Mouse (Mus musculus) forebrain, embryonic 14.5 days (tissue): ENCODE results near the gene Arhgef3. TPM values are rescaled to one million over a fixed set of nuclear protein-coding genes. Genes with fewer than 3 reads are reported as not detected.

Experiments used
- ATAC-seq: fragments of 200-750 bp; cut with Nextera tagmentation; 2 replicates; pipeline ENCODE4 v1.8.0; 2017; ENCODE audit warnings: mild to moderate bottlenecking, moderate library complexity
- DNase-seq: peaks from one replicate; pipeline ENCODE4 v3.0.0-alpha.2; 2015; ENCODE audit warnings: low spot score
- H3K27ac ChIP-seq: fragments of 300-500 bp; sonication (generic); 2 replicates; pipeline ENCODE4 v1.5.1; 2014; ENCODE audit warnings: low read depth, mild to moderate bottlenecking, control low read depth, low read length, moderate library complexity
- H3K27me3 ChIP-seq: fragments of 300-500 bp; sonication (generic); replicated peaks from 2 replicates; pipeline ENCODE4 v1.6.1; 2014; ENCODE audit warnings: low read length, control low read depth, mixed read lengths; ENCODE audit not compliant: control insufficient read depth, insufficient read depth
- H3K36me3 ChIP-seq: fragments of 300-500 bp; sonication (generic); 2 replicates; pipeline ENCODE4 v1.6.1; 2014; ENCODE audit warnings: low read length, control low read depth; ENCODE audit not compliant: control insufficient read depth, insufficient read depth
- H3K4me1 ChIP-seq: fragments of 300-500 bp; sonication (generic); 2 replicates; pipeline ENCODE4 v1.6.1; 2014; ENCODE audit warnings: antibody characterized with exemption, low read length, control low read depth; ENCODE audit not compliant: control insufficient read depth, insufficient read depth
- H3K4me2 ChIP-seq: fragments of 300-500 bp; sonication (generic); 2 replicates; pipeline ENCODE4 v1.6.1; 2014; ENCODE audit warnings: mild to moderate bottlenecking, control low read depth, low read length
- H3K4me3 ChIP-seq: fragments of 300-500 bp; sonication (generic); 2 replicates; pipeline ENCODE4 v1.5.1; 2014; ENCODE audit warnings: low read depth, low read length, control low read depth
- H3K9ac ChIP-seq: fragments of 300-500 bp; sonication (generic); 2 replicates; pipeline ENCODE4 v1.6.1; 2014; ENCODE audit warnings: mild to moderate bottlenecking, low read length, control low read depth, moderate library complexity
- H3K9me3 ChIP-seq: fragments of 300-500 bp; sonication (generic); replicated peaks from 2 replicates; pipeline ENCODE4 v1.6.1; 2016; ENCODE audit warnings: low read length, control low read depth, mixed read lengths; ENCODE audit not compliant: control insufficient read depth
- WGBS: fragments of 180-500 bp; shearing (Covaris S2); extraction: QIAGEN DNeasy Blood & Tissue Kit; methylation state at CpG from one replicate; pipeline ENCODE4 v1.1.7; 2014; 5-methylcytosine and 5-hydroxymethylcytosine counted together
- polyA plus RNA-seq: library from polyadenylated mRNA; unstranded; fragments of >200 nt; fragmentation: Nextera tagmentation; extraction: Ambion mirVana; gene quantifications from 2 replicates; pipeline ENCODE4 v1.2.1, GENCODE M21; 2014

The Arhgef3 gene
- polyA plus RNA-seq, 1 experiment from 2014 or later = 3.0 TPM

DNA sequence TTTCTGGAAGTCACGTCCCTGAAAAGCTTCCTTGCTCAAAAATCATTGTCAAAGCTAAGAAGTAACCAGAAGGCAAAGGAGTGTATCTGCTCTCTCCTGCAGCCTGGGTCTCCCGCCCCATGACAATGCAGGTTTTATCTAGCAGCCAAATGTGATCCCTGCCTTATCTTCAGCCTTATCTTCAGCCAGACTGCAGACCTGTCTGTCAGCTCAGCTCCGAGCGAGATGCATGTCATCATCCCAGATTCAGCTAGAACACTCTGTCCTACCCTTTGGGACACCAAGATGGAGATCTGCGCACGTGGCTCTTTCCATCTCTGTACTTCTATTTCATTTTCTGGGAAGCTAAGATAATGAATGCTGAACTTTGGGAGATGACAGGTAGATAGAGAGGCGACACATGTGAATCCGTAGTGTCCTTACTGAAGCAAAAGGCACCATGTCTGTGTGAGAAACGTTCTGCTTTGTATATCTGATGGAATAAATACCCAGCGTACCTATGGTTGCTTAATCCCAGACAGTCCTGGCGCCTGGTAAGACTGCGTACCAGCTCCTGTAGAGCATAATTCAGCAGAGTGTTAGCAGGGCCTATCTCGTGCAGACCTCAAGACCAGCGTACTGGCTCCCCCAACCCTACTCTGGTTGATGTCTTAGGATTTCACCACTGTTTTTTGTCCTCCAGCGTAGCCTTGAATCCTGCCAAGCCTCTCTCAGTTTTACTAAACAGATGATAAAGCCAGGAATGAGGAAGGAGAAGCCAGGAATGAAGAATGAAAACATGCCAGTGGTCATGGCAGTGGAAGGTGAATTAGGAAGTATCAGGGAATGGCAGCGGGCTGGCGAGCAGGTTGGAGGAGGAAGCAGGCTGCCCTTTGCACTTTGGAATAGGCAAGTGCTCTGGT lies 235.4 kb downstream of the Arhgef3 start:
- no peak for ATAC-seq
- no peak overlapping the region for H3K27ac ChIP-seq
- H3K9ac ChIP-seq = no peak overlapping the region
- H3K9me3 ChIP-seq = no peaks in the 10 kb centered on the region
- DNase-seq = no peak
- 91% methylated on average over 17 of the region's 17 CpGs for WGBS
- no peak overlapping the region for H3K4me2 ChIP-seq
- H3K4me1 ChIP-seq = no peaks in the 10 kb centered on the region
- no peaks in the 10 kb centered on the region for H3K27me3 ChIP-seq
- H3K4me3 ChIP-seq = no peak overlapping the region
- H3K36me3 ChIP-seq = no peaks in the 10 kb centered on the region

GRCm38 (mm10) chr14:27351051-27351475 lies 236.4 kb downstream of the Arhgef3 start:
- no peak for ATAC-seq
- H3K4me1 ChIP-seq = no peaks in the 10 kb centered on the region
- H3K4me2 ChIP-seq = no peak overlapping the region
- no peak overlapping the region for H3K4me3 ChIP-seq
- H3K9me3 ChIP-seq = no peaks in the 10 kb centered on the region
- no peak for DNase-seq
- no peaks in the 10 kb centered on the region for H3K27me3 ChIP-seq
- H3K9ac ChIP-seq = no peak overlapping the region
- H3K27ac ChIP-seq = no peak overlapping the region
- 86% methylated on average over 5 of the region's 5 CpGs for whole genome bisulfite sequencing
- no peaks in the 10 kb centered on the region for H3K36me3 ChIP-seq

DNA sequence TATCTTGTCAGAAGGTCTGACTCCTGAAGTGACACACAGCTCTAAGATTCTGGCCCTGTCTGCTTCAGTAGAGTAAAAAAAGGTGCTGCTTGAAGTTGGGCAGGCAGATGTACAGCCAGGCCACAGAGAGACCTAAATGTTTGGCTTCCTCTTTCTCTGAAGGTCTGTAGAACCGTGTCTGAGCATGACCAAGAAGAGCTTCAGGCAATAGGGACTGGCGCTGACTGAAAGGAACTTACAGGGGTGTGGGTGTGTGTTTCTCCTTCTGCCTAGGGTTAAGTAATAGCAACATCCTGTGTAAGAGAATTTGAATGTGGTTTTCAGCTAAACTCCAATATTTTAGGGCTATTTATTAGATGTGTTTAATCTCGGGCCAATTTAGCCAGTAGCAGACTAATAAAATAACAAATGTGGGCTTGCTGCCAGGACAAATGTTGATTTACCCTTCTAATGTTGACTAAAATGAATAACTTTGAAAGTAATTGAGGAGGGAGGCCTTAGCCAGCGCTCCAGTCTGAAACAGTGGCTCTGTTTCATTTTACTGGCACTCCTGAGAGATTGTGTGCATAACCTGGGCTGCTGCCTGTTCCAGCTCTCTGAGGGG lies 236.9 kb downstream of the Arhgef3 start:
- H3K9me3 ChIP-seq = no peaks in the 10 kb centered on the region
- ATAC-seq = no peak
- no peak overlapping the region for H3K27ac ChIP-seq
- H3K27me3 ChIP-seq = no peaks in the 10 kb centered on the region
- DNase-seq = no peak
- no peaks in the 10 kb centered on the region for H3K4me1 ChIP-seq
- no peak overlapping the region for H3K9ac ChIP-seq
- H3K36me3 ChIP-seq = no peaks in the 10 kb centered on the region
- no peak overlapping the region for H3K4me3 ChIP-seq
- H3K4me2 ChIP-seq = no peak overlapping the region
- 88% methylated on average over 4 of the region's 4 CpGs for WGBS

DNA sequence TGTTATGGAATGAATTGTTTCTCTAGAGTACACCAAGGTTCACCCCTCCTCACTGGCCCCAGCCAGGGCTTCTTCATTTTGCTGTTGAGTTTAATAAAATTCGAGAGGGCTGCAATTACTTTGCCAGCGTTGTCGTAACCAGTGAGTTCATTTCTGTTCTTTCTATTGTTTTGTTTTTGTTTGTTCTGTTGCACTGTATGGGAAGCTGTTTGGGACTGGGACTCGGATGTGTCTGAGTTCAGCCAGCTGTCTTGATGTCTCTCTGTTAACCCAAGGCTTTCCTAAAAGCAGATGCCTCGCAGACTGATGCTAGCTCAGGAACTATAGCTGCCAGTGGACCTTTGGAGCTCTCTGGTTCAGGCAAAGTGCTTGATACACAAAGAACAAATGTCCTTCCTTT lies 237.8 kb downstream of the Arhgef3 start:
- H3K27ac ChIP-seq = no peak overlapping the region
- no peaks in the 10 kb centered on the region for H3K9me3 ChIP-seq
- no peak overlapping the region for H3K9ac ChIP-seq
- no peaks in the 10 kb centered on the region for H3K36me3 ChIP-seq
- WGBS = 75% methylated on average over 5 of the region's 5 CpGs
- H3K4me2 ChIP-seq = no peak overlapping the region
- ATAC-seq (no peak), DNase-seq (no peak)
- H3K27me3 ChIP-seq = no peaks in the 10 kb centered on the region
- no peaks in the 10 kb centered on the region for H3K4me1 ChIP-seq
- no peak overlapping the region for H3K4me3 ChIP-seq

DNA sequence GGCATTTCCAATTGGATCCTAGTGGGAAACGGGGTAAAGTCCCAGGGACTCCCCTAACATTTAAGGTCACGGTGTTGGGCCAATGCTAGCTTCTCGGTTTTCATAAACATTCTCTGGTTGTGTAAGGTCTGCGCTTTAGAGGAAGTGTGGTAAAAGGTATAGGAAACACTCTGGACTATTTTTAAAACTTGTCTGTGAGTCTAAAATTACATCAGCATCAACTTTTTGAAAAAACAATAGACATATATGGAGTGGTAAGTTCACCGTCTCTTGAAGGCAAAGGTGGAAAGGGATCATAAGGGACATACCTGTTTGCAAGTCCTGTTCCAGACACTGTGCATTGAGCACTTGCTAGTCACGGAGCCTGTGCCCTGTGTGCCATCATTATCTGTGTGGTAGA lies 240.5 kb downstream of the Arhgef3 start:
- Histone ChIP-seq H3K27me3 (no peaks in the 10 kb centered on the region), H3K27ac (no peak overlapping the region), H3K4me1 (no peaks in the 10 kb centered on the region), H3K9ac (no peak overlapping the region), H3K4me2 (no peak overlapping the region), H3K4me3 (no peak overlapping the region), H3K36me3 (no peaks in the 10 kb centered on the region), H3K9me3 (no peaks in the 10 kb centered on the region)
- ATAC-seq (no peak), DNase-seq (no peak)
- 95% methylated on average over 6 of the region's 6 CpGs for WGBS

DNA sequence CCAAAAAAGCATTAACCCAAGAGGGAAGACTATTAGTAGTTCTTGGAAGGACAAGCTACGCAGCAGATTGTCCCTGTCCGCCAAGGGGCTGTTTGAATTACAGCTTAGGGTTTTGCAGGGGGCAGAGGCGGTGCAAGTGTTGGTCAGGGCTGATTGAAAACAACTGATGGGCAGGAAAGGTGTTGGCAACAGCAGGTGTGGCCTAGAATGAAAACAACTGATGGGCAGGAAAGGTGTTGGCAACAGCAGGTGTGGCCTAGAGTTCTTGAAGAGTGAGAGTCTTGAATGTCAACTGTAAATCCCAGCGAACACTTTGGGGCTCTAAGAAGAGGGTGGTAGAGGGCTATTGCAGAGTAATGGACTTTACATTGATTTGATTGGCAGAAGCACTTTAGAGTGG lies 241.2 kb downstream of the Arhgef3 start:
- no peaks in the 10 kb centered on the region for H3K9me3 ChIP-seq
- H3K4me3 ChIP-seq = no peak overlapping the region
- no peak overlapping the region for H3K27ac ChIP-seq
- no peak overlapping the region for H3K4me2 ChIP-seq
- ATAC-seq (no peak), DNase-seq (no peak)
- H3K36me3 ChIP-seq = no peaks in the 10 kb centered on the region
- WGBS = 86% methylated on average over 4 of the region's 4 CpGs
- no peak overlapping the region for H3K9ac ChIP-seq
- no peaks in the 10 kb centered on the region for H3K27me3 ChIP-seq
- H3K4me1 ChIP-seq = no peaks in the 10 kb centered on the region

DNA sequence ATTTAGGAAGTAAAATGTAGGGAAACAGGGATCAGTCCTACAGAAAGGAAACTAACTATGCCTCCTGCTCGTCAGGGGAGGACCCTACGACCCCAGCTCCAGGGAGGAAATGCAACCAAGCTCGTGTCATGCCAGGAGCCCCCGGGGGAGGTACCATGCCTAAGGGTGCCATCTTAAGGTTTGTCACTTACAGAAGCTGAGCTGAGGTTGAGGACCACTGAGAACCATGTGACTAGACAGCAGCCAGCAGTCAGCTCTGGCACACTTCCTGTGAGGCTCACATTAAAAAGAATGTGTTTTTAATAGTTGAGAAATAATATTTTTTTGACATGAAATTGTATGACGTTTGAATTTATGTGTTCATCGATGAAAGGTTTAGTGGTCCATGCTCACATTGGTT lies 242.4 kb downstream of the Arhgef3 start:
- H3K4me3 ChIP-seq = no peak overlapping the region
- 82% methylated on average over 6 of the region's 6 CpGs for WGBS
- H3K9me3 ChIP-seq = no peaks in the 10 kb centered on the region
- H3K27me3 ChIP-seq = no peaks in the 10 kb centered on the region
- no peak overlapping the region for H3K27ac ChIP-seq
- DNase-seq (no peak), ATAC-seq (no peak)
- no peak overlapping the region for H3K4me2 ChIP-seq
- no peaks in the 10 kb centered on the region for H3K36me3 ChIP-seq
- no peak overlapping the region for H3K9ac ChIP-seq
- H3K4me1 ChIP-seq = no peaks in the 10 kb centered on the region

DNA sequence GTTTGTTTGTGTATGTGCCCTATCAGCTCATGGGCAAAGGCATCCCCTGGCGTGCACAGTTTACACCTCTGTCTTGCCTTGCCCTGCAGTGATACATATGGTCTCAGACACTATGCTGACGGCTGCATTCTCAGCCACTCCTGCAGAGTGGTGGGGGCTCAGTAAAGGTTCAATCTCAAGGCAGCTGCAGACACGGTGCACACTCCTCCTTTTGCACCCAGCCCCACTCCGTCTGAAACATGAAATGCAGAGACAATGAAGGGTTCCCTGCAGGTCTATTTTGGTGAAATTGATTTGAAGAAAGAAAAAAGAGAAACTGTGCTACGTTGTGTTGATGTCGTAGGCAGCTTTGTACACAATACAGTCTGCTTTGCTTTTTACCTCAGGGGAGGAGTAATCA lies 243.5 kb downstream of the Arhgef3 start:
- Histone ChIP-seq H3K27ac (no peak overlapping the region), H3K9ac (no peak overlapping the region), H3K4me2 (no peak overlapping the region), H3K27me3 (no peaks in the 10 kb centered on the region), H3K4me3 (no peak overlapping the region), H3K9me3 (no peaks in the 10 kb centered on the region), H3K36me3 (no peaks in the 10 kb centered on the region), H3K4me1 (no peaks in the 10 kb centered on the region)
- ATAC-seq = no peak
- 48% methylated on average over 6 of the region's 6 CpGs for WGBS
- DNase-seq = no peak

- WGBS = 74% methylated on average over 7 of the region's 7 CpGs
- Histone ChIP-seq H3K4me3 (no peak overlapping the region), H3K9ac (no peak overlapping the region), H3K4me1 (no peaks in the 10 kb centered on the region), H3K27ac (no peak overlapping the region), H3K36me3 (no peaks in the 10 kb centered on the region), H3K4me2 (no peak overlapping the region), H3K9me3 (no peaks in the 10 kb centered on the region), H3K27me3 (no peaks in the 10 kb centered on the region)
- no peak for DNase-seq
- no peak for ATAC-seq
Measured at GRCm38 (mm10) chr14:27360849-27361248, 246.2 kb downstream of the Arhgef3 start.
